Mouse (Mus musculus): ENCODE data around the gene Catsperg1. TPM values are rescaled to one million over a fixed set of nuclear protein-coding genes. Genes with fewer than 3 reads are reported as not detected.

Gene Catsperg1
- polyA plus RNA-seq, 1 experiment from 2014 or later = 2.5 TPM

DNA sequence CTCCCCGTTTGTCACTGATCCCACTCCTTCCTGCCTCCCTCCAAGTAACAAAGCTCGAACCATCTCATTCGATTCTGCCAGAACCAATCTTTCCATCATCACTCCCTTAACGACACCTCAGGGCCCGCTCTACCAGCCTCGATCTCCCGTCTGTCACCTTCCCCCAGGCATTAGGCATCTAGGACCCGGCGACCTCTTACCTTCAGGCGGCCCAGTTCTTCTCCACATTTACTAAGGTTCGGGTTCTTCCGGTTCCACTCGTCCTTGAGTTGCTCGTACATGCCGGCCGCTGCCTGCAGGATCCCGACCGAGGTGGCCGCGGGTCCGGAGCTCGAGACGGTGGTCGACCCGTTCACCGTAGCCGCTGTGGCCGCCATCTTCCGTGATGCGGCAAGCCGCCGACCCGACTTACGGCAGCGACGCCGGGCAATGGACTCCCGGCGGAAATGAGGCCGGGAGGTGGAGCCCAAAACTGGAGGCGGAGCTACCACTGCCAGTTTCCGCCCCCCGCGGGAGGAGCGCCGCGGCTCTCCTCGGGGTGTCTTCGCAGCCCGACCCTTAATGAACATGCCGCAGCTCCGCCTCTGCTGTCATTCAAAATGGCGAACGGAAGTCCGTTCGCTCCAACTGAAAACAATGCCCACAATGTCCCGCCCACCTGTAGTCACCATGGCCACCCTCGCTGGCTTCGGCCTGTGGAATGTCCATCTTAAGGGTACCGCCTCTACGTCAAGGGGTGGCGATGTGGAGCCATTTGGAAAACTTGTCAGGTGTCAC, 33.6 kb downstream of the Catsperg1 start, which contains the start of gene Psmd8:
Gene Psmd8, minus strand, starts transcription at position 625 of the 777 bp plus-strand sequence.
- Histone ChIP-seq H3K36me3 (ENCODE audit: control insufficient read depth, insufficient read depth, low read length) (peaks cover 11% of the 10 kb centered on the region), H3K9me3 (ENCODE audit: control insufficient read depth, low read length) (no peaks in the 10 kb centered on the region), H3K4me2 (ENCODE audit: low read length) (peak within 1 kb of the TSS; percentile 90), H3K4me1 (ENCODE audit: control insufficient read depth, insufficient read depth, low read depth, low read length) (peaks cover 17% of the 10 kb centered on the region), H3K9ac (ENCODE audit: low read depth, low read length) (peak within 1 kb of the TSS; percentile 81), H3K4me3 (ENCODE audit: low read length) (peak within 1 kb of the TSS; percentile 74), H3K27ac (ENCODE audit: low read depth, low read length) (peak within 1 kb of the TSS; percentile 83), H3K27me3 (replicated peaks; ENCODE audit: control insufficient read depth, insufficient read depth, low read length) (peaks cover under 1% of the 10 kb centered on the region; the same call in 1 of the 2 replicates)
- peak; percentile 97 for ATAC-seq
- under 1% methylated on average over 62 of the region's 62 CpGs for WGBS

DNA sequence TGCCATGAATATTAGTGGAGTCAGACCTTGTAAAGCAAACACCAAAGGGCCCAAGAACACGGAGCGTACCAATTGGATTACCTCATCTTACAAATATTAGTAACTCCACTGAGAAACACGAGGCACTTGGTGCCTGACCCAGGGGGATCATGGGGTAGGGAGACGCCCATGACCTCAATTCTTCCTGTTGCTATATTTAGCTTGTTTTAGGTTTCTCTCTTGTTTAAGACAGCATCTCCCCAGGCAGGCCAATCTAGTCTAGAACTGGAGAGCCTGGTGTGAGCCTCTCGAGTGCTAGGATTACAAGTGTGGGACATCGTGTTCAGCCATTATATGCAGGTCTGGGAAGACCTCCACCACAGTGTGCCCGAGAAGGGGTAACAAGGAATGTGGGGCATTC, 34.5 kb downstream of the Catsperg1 start:
- no peak for ATAC-seq
- Histone ChIP-seq H3K4me3 (ENCODE audit: low read length) (peak overlapping the region; percentile 74), H3K36me3 (ENCODE audit: control insufficient read depth, insufficient read depth, low read length) (peaks cover 16% of the 10 kb centered on the region), H3K27me3 (replicated peaks; ENCODE audit: control insufficient read depth, insufficient read depth, low read length) (peaks cover 6% of the 10 kb centered on the region; the same call in 1 of the 2 replicates), H3K9me3 (ENCODE audit: control insufficient read depth, low read length) (no peaks in the 10 kb centered on the region), H3K27ac (ENCODE audit: low read depth, low read length) (no peak overlapping the region), H3K4me2 (ENCODE audit: low read length) (peak overlapping the region; percentile 90), H3K9ac (ENCODE audit: low read depth, low read length) (peak overlapping the region; percentile 81), H3K4me1 (ENCODE audit: control insufficient read depth, insufficient read depth, low read depth, low read length) (peaks cover 17% of the 10 kb centered on the region)
- WGBS = 59% methylated on average over 7 of the region's 7 CpGs

DNA sequence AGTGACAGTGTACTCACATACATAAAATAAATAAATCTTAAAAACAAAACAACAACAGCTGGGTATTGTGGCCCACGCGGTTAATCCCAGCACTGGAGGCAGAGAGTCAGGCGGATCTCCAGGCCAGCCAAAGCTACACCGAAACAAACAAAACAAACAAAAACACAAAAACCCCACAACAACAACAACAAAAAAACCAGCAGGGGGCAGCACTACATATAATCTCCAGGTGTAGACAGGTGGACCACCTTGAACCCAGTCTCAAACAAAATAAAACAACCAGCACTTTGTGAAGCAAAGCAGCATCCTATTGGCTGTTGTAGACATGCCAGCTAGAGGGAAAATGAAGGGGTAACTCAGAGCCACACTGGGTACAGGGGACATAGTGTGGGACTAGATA, 35.7 kb downstream of the Catsperg1 start:
- peaks cover 15% of the 10 kb centered on the region for H3K27me3 ChIP-seq (replicated peaks; ENCODE audit: control insufficient read depth, insufficient read depth, low read length)
- peaks cover 17% of the 10 kb centered on the region for H3K4me1 ChIP-seq (ENCODE audit: control insufficient read depth, insufficient read depth, low read depth, low read length)
- no peak for ATAC-seq
- no peak overlapping the region for H3K27ac ChIP-seq (ENCODE audit: low read depth, low read length)
- WGBS = 94% methylated on average over 4 of the region's 4 CpGs
- no peak overlapping the region for H3K9ac ChIP-seq (ENCODE audit: low read depth, low read length)
- no peak overlapping the region for H3K4me2 ChIP-seq (ENCODE audit: low read length)
- no peak overlapping the region for H3K4me3 ChIP-seq (ENCODE audit: low read length)
- H3K36me3 ChIP-seq (ENCODE audit: control insufficient read depth, insufficient read depth, low read length) = peaks cover 28% of the 10 kb centered on the region
- no peaks in the 10 kb centered on the region for H3K9me3 ChIP-seq (ENCODE audit: control insufficient read depth, low read length)

DNA sequence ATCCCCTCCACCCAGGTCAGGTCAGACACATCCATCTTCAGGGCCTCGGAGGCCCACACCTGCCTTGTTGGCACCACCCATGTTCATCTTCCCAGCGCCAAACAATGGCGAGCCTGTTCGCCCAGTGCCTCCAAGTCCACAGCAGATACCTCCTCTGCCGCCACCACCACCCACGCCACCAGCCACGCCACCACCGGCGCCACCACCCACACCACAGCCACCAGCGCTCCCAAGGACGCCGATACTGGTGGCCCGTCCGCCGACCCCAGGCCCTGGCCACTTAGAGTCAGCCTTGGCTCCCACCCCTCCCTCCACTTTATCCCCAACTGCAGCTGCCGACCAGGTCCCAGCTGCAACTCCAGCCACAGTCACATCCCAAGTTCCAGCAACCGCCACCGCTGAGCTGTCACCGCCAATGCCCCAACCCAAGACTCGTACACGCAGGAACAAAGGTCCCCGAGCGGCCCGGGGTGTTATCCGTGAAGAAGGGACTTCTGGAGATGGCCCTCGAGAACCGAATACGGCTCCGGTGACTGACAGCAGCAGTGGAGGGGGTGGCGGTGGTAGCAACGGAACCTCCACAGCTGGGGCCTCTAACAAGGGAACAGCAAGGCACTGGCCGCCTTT, 41.3 kb downstream of the Catsperg1 start:
- no peaks in the 10 kb centered on the region for H3K9me3 ChIP-seq (ENCODE audit: control insufficient read depth, low read length)
- H3K36me3 ChIP-seq (ENCODE audit: control insufficient read depth, insufficient read depth, low read length) = peaks cover 28% of the 10 kb centered on the region
- WGBS = 27% methylated on average over 31 of the region's 32 CpGs
- peaks cover 30% of the 10 kb centered on the region for H3K27me3 ChIP-seq (replicated peaks; ENCODE audit: control insufficient read depth, insufficient read depth, low read length)
- peaks cover 27% of the 10 kb centered on the region for H3K4me1 ChIP-seq (ENCODE audit: control insufficient read depth, insufficient read depth, low read depth, low read length)
- no peak overlapping the region for H3K4me2 ChIP-seq (ENCODE audit: low read length)
- no peak overlapping the region for H3K9ac ChIP-seq (ENCODE audit: low read depth, low read length)
- H3K27ac ChIP-seq (ENCODE audit: low read depth, low read length) = no peak overlapping the region
- ATAC-seq = no peak
- H3K4me3 ChIP-seq (ENCODE audit: low read length) = no peak overlapping the region

DNA sequence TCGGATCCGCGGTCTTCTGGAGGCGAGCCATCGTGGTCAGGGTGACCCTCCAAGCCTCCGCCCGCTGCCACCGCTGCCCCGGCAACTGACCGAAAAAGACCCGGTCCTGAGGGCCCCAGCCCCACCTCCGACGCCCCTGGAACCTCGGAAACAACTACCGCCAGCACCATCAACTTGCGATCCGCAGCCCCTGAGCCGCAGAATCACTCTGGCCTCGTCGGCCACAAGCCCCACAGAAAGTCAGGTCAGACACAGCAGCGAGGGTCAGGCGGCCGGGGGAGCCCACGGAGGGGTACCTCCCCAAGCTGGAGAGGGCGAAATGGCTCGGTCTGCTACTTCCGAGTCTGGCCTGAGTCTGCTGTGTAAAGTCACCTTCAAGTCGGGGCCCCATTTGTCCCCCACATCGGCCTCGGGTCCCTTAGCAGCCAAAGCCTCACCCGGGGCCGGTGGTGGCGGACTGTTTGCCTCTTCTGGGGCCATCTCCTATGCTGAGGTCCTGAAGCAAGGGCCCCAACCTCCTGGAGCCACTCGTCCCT, 42.2 kb downstream of the Catsperg1 start:
- no peak for ATAC-seq
- H3K4me3 ChIP-seq (ENCODE audit: low read length) = peak overlapping the region; percentile 80
- peaks cover 27% of the 10 kb centered on the region for H3K4me1 ChIP-seq (ENCODE audit: control insufficient read depth, insufficient read depth, low read depth, low read length)
- peaks cover 30% of the 10 kb centered on the region for H3K27me3 ChIP-seq (replicated peaks; ENCODE audit: control insufficient read depth, insufficient read depth, low read length)
- no peak overlapping the region for H3K27ac ChIP-seq (ENCODE audit: low read depth, low read length)
- H3K9ac ChIP-seq (ENCODE audit: low read depth, low read length) = peak overlapping the region; percentile 33
- no peaks in the 10 kb centered on the region for H3K9me3 ChIP-seq (ENCODE audit: control insufficient read depth, low read length)
- WGBS = 6% methylated on average over 33 of the region's 34 CpGs
- peak overlapping the region; percentile 76 for H3K4me2 ChIP-seq (ENCODE audit: low read length)
- peaks cover 28% of the 10 kb centered on the region for H3K36me3 ChIP-seq (ENCODE audit: control insufficient read depth, insufficient read depth, low read length)

DNA sequence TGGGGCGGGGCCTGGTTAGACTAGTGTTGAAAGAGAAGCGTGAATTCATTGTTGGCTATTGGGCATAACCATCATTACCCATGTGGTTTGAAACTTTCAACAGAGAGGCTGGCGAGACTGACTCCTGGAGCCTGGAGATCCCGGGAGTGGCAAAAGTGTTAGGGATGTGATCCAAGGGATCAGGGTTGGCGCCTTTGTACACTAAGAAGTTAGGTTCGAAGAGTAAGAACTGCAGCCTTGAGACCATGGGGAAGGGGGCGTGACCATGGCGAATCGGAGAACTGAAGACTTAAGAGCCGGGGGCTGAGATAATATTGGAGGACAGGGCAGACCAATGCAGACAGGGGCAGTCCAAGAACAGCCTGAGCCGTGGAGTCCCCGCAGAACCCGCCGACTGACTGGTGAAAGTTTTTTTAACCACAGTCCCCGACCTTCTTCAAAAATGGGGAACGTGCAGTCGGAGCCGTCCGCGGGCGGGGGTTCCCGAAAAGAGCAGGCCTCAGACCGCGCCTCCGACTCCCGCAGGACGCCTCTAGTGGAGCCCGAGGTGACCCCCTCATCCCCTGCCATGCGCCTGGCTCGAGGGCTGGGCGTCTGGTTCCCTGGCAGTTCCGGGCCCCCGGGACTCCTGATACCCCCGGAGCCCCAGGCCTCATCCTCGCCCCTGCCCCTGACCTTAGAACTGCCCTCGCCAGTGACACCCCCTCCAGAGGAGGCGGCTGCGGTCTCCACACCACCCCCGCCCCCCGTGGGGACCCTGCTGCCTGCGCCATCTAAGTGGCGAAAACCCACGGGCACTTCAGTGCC, 42.9 kb downstream of the Catsperg1 start:
- 1% methylated on average over 41 of the region's 43 CpGs for WGBS
- H3K4me3 ChIP-seq (ENCODE audit: low read length) = peak overlapping the region; percentile 80
- H3K36me3 ChIP-seq (ENCODE audit: control insufficient read depth, insufficient read depth, low read length) = peaks cover 23% of the 10 kb centered on the region
- H3K27ac ChIP-seq (ENCODE audit: low read depth, low read length) = no peak overlapping the region
- ATAC-seq = no peak
- H3K9ac ChIP-seq (ENCODE audit: low read depth, low read length) = peak overlapping the region; percentile 33
- H3K4me2 ChIP-seq (ENCODE audit: low read length) = peak overlapping the region; percentile 76
- H3K9me3 ChIP-seq (ENCODE audit: control insufficient read depth, low read length) = no peaks in the 10 kb centered on the region
- H3K4me1 ChIP-seq (ENCODE audit: control insufficient read depth, insufficient read depth, low read depth, low read length) = peaks cover 27% of the 10 kb centered on the region
- H3K27me3 ChIP-seq (replicated peaks; ENCODE audit: control insufficient read depth, insufficient read depth, low read length) = peaks cover 30% of the 10 kb centered on the region

DNA sequence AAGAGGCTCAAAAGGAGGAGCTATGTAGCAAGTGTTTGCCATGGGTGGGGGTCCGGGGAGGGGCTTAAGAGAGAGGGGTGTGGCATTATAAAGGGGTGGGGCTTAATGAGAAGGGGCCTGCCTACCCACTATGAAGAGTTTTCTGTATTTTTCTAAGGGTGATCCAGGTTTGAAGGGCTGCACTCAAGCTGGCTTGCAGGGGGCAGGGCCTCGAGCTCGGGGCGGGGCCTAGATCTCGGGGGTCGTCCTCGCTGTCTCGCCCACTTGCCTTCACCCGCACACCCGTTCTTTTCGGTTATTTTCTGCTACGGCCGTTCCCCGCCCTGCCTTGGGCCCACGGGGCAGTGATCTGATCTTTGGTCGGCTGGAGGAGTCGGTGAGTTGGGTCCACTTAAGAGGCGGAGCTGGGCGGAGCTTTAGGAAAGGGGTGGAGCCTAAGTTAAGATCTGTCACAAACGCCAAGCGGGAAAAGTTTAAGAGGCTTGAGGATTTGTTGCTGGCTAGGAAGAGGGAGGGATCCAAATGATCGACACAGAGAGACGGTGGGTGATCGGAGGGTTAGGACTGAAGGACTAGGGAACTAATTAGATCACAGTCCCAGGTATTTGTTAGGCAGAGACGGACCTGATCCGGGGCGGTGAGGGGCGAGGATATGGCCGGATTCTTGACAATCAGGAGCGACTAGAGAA, 43.6 kb downstream of the Catsperg1 start, which contains the start of the genes Ggn and Spred3:
Gene Ggn, plus strand, starts transcription at position 145 of the 689 bp plus-strand sequence.
Gene Spred3, minus strand, starts transcription at position 346 of the 689 bp plus-strand sequence.
- peaks cover 27% of the 10 kb centered on the region for H3K4me1 ChIP-seq (ENCODE audit: control insufficient read depth, insufficient read depth, low read depth, low read length)
- peaks cover 28% of the 10 kb centered on the region for H3K27me3 ChIP-seq (replicated peaks; ENCODE audit: control insufficient read depth, insufficient read depth, low read length)
- peak within 1 kb of the TSS; percentile 80 for H3K4me3 ChIP-seq (ENCODE audit: low read length)
- peak within 1 kb of the TSS; percentile 90 for H3K27ac ChIP-seq (ENCODE audit: low read depth, low read length)
- H3K9ac ChIP-seq (ENCODE audit: low read depth, low read length) = peak within 1 kb of the TSS; percentile 82
- under 1% methylated on average over 30 of the region's 30 CpGs for WGBS
- peak; percentile 74 for ATAC-seq
- no peaks in the 10 kb centered on the region for H3K9me3 ChIP-seq (ENCODE audit: control insufficient read depth, low read length)
- peaks cover 16% of the 10 kb centered on the region for H3K36me3 ChIP-seq (ENCODE audit: control insufficient read depth, insufficient read depth, low read length)
- H3K4me2 ChIP-seq (ENCODE audit: low read length) = peak within 1 kb of the TSS; percentile 76

DNA sequence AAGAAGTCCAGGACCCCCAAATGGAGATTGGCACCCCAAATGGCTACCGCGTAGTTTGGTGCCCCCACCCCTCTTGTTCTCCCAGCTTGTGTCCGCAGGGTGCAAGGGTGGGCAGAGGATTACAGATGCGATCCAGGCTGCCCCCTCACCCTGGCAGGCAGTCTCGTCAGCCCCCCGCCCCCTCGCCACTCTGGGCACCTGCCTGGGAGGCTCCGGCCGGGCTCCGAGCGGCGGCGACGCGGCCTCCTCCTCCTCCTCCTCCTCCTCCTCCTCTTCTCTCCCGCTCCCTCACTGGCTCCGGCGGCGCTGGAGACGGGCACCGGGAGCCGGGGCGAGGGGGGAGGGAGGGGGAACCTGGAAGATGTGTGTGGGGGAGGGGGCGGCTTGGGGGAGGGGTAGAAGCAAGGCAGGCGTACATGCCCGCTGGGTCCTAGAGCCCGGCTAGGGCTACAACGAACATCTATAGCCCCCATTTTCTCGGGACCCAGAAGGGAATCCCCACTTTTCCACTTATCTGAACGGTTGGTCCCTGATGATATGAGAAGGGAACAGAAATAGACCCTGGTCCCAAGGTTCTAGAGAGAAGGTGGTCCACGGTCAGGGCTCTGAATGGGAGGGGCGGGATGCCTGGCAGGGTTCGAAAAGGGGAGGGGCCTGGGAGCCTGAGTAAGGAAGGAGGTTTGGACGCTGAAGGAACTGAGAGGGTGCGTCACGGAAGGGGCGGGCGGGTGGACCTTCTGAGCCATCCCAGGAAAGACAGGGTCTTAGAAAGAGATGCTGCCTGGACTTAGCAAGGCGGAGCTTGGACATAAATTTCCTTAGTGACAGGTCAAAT, 44.4 kb downstream of the Catsperg1 start:
- Histone ChIP-seq H3K36me3 (ENCODE audit: control insufficient read depth, insufficient read depth, low read length) (peaks cover 11% of the 10 kb centered on the region), H3K27me3 (replicated peaks; ENCODE audit: control insufficient read depth, insufficient read depth, low read length) (peaks cover 25% of the 10 kb centered on the region), H3K4me1 (ENCODE audit: control insufficient read depth, insufficient read depth, low read depth, low read length) (peaks cover 27% of the 10 kb centered on the region), H3K9me3 (ENCODE audit: control insufficient read depth, low read length) (no peaks in the 10 kb centered on the region), H3K4me3 (ENCODE audit: low read length) (peak overlapping the region; percentile 80), H3K9ac (ENCODE audit: low read depth, low read length) (peak overlapping the region; percentile 82), H3K4me2 (ENCODE audit: low read length) (peak overlapping the region; percentile 76), H3K27ac (ENCODE audit: low read depth, low read length) (peak overlapping the region; percentile 90)
- under 1% methylated on average over 28 of the region's 39 CpGs for WGBS
- peak; percentile 87 for ATAC-seq

Data from hindbrain, embryonic 16.5 days (tissue).